Mouse (Mus musculus) cerebellum, adult 2 months (tissue): ENCODE results near the gene Sh2d7.

Experiments
- CTCF ChIP-seq: fragments of 200-500 bp; IDR thresholded peaks from 2 replicates; pipeline ENCODE4 v1.5.1; 2011; ENCODE audit warnings: low read depth, mild to moderate bottlenecking, control low read depth, low read length, moderate library complexity, borderline replicate concordance; ENCODE audit not compliant: insufficient read depth
- POLR2A ChIP-seq: fragments of 200-500 bp; IDR thresholded peaks from 2 replicates; pipeline ENCODE4 v1.6.1; 2011; ENCODE audit warnings: low read length, control low read depth, borderline replicate concordance; ENCODE audit not compliant: insufficient read depth

- no peak for TF ChIP-seq POLR2A
- no peak for TF ChIP-seq CTCF
Observed at GRCm38 (mm10) chr9:54544954-54545315, 6.2 kb downstream of the Sh2d7 start.
